Mouse (Mus musculus): ENCODE measurements at regions not wholly inside any gene's neighbourhood (a gene's known extent, or its start where the extent isn't known, plus 50 kb on each side); places are given as distances from the start of the nearest gene placed in this dataset.
"Not testable (repeated sequence)": the region's sequence is repeated elsewhere in the genome, so short reads cannot be mapped to it uniquely, and the experiment has no call there.

GRCm38 (mm10) chr9:85637274-85637673 lies 111.9 kb downstream of the Ibtk start:
- DNase-seq (ENCODE audit: low read depth, low spot score): no peak

- no peak for DNase-seq (ENCODE audit: low read depth, low spot score)
These were observed 113.0 kb downstream of the Ibtk start for GRCm38 (mm10) chr9:85636131-85636447.

- DNase-seq (ENCODE audit: low read depth, low spot score): no peak
These were observed 113.5 kb downstream of the Ibtk start for GRCm38 (mm10) chr9:85635438-85636130.

- DNase-seq (ENCODE audit: low read depth, low spot score): not testable (repeated sequence)
These were observed 114.3 kb downstream of the Ibtk start for GRCm38 (mm10) chr9:85634786-85635185.

GRCm38 (mm10) chr9:85617972-85618371 lies 131.2 kb downstream of the Ibtk start:
- DNase-seq (ENCODE audit: low read depth, low spot score): no peak

GRCm38 (mm10) chr9:85617177-85617777 lies 131.9 kb downstream of the Ibtk start:
- no peak for DNase-seq (ENCODE audit: low read depth, low spot score)

- no peak for DNase-seq (ENCODE audit: low read depth, low spot score)
These were observed 132.8 kb downstream of the Ibtk start for GRCm38 (mm10) chr9:85616266-85616869.

- no peak for DNase-seq (ENCODE audit: low read depth, low spot score)
These were observed 140.0 kb downstream of the Ibtk start for GRCm38 (mm10) chr9:85609152-85609551.

GRCm38 (mm10) chr9:85596959-85597358 lies 152.2 kb downstream of the Ibtk start:
- DNase-seq (ENCODE audit: low read depth, low spot score): peak; percentile 25

- DNase-seq (ENCODE audit: low read depth, low spot score): no peak
These were observed 155.3 kb downstream of the Ibtk start for GRCm38 (mm10) chr9:85593867-85594266.

GRCm38 (mm10) chr9:85592639-85593038 lies 156.5 kb downstream of the Ibtk start:
- DNase-seq (ENCODE audit: low read depth, low spot score): no peak

GRCm38 (mm10) chr9:85589210-85589609 lies 159.9 kb downstream of the Ibtk start:
- no peak for DNase-seq (ENCODE audit: low read depth, low spot score)

- DNase-seq (ENCODE audit: low read depth, low spot score): peak; percentile 38
These were observed 161.1 kb downstream of the Ibtk start for GRCm38 (mm10) chr9:85588077-85588476.

- no peak for DNase-seq (ENCODE audit: low read depth, low spot score)
These were observed 168.0 kb downstream of the Ibtk start for GRCm38 (mm10) chr9:85581028-85581595.

- DNase-seq (ENCODE audit: low read depth, low spot score): no peak
These were observed 171.3 kb downstream of the Ibtk start for GRCm38 (mm10) chr9:85577812-85578211.

- no peak for DNase-seq (ENCODE audit: low read depth, low spot score)
These were observed 171.8 kb downstream of the Ibtk start for GRCm38 (mm10) chr9:85577338-85577737.

GRCm38 (mm10) chr9:85568877-85569276 lies 180.3 kb downstream of the Ibtk start:
- no peak for DNase-seq (ENCODE audit: low read depth, low spot score)

GRCm38 (mm10) chr9:85551871-85552270 lies 197.3 kb downstream of the Ibtk start:
- DNase-seq (ENCODE audit: low read depth, low spot score): no peak

GRCm38 (mm10) chr9:85550455-85550854 lies 198.7 kb downstream of the Ibtk start:
- no peak for DNase-seq (ENCODE audit: low read depth, low spot score)

GRCm38 (mm10) chr9:85546226-85546625 lies 202.9 kb downstream of the Ibtk start:
- DNase-seq (ENCODE audit: low read depth, low spot score): no peak

- DNase-seq (ENCODE audit: low read depth, low spot score): no peak
These were observed 203.6 kb downstream of the Ibtk start for GRCm38 (mm10) chr9:85545566-85545965.

GRCm38 (mm10) chr9:85538557-85538956 lies 210.6 kb downstream of the Ibtk start:
- DNase-seq (ENCODE audit: low read depth, low spot score): no peak

GRCm38 (mm10) chr9:85528421-85528820 lies 201.3 kb upstream of the Tent5a start:
- no peak for DNase-seq (ENCODE audit: low read depth, low spot score)
